Mouse (Mus musculus): ENCODE data around the gene Stard3.

Gene Stard3

DNA sequence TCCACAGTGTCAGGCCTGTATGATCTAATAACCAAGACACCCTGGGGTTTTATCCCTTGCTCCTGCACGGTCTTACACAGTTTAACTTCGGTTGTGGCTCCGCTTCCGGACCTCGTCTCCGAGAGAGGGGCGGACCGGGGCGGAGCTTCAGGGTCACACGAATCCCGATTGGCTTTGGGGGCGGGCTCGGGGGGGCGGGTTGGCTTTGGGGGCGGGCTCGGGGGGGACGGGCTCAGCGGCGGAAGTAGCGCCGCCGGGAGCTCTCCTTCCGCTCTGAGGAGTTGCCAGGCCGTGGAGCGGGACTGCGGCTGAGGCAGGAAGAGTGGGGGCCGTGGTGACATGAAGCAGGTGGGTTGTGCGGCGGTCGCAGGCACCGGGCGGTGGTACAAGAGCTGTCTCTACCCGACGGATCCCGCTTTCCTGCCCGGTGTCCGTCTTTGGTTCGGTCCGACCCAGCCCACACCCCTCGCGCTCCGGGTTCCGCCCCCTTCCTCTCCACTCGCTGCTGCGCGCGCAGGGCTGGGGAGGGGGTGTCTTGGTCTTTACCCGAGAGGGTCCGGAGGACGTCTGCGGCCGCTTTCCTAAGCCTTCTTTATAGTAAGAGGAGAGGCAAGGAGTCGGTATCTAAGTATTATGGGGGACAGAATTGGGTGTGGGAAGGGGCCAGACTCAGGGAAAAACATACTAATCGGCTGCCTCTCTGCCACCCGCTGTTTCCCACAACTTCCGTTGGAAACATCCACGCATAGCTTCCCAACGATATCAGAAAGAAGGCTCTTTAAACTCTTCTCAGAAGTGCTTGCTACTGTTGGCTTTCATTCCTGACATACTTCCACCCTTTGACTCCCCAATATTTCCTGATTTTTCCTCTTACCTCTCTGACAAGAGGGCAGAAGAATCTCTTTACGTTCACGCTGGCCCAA is at the start of gene Stard3:
TSS of gene Stard3 (plus strand) at position 208 of the 923 bp plus-strand sequence.
- in situ Hi-C loops (cut with MseI, MboI), result no loop called here

DNA sequence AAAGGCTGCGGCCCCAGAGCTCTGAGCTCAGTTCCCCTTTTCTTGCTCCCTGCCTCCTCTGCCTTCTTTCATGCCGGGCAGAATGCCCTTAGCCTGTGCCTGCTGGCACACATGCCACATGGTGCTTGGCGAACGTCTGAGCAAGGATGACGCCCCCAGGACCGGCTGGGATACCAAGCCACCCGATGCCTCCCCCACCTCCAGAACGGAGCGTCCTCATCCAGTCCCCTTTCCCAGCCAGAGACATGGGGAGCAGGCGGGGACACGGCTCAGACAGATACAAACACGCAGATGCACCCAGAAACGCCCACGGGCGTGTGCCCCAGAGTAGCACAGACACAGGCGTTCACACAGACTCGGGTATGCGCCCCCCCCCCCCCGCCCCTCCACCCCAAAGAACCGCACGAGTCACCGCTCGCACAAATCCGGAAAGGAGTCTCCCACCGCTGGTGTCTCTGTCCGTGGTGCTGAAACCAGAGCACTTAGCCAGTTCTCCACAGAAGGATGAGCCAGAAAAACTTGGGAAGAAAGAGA is 44.3 kb upstream of the Stard3 start:
- in situ Hi-C loops (cut with MseI, MboI), result no loop called here

DNA sequence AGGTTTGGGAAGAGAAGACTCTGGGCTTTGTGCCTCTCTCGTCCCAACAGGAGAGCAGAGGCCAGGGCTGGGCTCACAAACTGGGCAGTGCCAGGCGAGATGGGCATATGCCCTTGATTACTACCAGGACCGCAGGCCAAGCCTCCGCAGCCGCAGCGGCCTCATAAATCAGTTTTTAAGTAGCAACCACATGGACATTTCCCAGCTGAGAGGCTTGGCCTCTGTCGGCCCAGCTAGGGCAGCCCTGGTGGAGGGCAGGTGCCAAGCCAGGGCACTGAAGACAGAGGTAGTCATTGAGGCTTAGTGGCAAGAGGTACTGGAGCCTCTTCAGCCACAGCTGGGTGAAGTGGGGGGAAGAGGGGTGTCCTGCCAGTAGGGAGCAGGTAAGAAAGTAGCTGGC is 40.7 kb upstream of the Stard3 start:
- in situ Hi-C loops (cut with MseI, MboI), result no loop called here

- in situ Hi-C loops (cut with MseI, MboI), result no loop called here
These were observed 39.6 kb upstream of the Stard3 start for GRCm38 (mm10) chr11:98318421-98319116.

DNA sequence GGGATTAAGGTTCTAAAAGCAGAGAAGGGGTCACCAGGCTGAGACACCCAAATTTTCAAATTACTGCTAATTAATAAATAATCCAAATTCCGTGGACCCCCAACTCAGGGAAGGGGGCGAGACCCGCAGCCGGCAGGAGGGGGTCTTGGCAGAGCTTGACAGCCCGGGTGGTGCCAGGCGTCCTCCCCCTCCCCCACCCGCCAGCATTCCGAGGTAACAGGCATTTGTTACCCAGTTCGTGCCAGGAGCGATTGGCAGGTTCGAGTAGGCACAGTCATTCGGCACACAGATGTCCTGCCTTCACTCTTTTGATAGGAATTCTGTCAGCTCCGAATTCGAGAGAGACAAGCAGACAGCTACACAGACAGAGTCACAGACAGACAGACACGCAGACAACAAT is 39.0 kb upstream of the Stard3 start:
- in situ Hi-C loops (cut with MseI, MboI), result no loop called here

GRCm38 (mm10) chr11:98319544-98319943 is 38.6 kb upstream of the Stard3 start:
- in situ Hi-C loops (cut with MseI, MboI), result no loop called here

DNA sequence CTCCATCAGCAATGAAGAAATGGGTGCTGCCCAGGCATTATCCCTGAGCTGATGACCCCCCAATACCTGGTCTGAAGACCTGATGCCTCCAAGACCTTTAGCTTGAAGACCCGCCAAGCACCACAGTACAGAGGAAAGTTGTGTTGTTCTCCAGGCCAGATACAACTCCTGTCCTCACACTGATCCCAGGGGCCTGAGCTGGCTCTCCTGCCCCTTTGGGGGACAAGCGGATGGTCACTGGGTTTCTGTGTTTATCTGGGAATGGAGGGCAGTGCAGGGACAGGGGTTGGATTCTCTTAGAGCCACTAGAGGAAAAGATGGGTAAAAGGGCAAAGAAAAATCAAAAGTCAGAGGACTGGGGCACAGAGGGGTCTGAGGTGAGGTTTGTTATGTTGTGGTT is 38.2 kb upstream of the Stard3 start:
- in situ Hi-C loops (cut with MseI, MboI), result no loop called here

DNA sequence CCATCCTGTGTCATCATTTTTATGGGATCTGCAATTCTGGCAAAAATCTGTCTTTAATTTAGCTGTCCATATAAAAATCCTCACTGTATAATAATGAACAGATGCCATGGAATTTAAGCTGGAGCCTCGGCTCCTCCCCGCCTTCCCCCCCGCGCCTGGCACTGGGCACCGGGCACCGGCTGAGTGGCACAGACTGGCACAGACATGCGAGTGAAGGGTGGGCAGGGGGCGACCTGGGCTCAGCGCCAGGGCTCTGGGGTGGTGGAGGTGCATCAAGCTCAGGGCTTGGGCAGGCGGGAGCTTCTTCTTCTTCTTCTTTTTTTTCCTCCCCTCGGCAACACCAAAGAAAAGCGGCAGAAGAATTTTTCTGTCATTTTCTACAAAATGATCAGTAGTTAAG is 37.8 kb upstream of the Stard3 start:
- in situ Hi-C loops (cut with MseI, MboI), result no loop called here

GRCm38 (mm10) chr11:98320806-98321676 is 37.1 kb upstream of the Stard3 start:
- in situ Hi-C loops (cut with MseI, MboI), result no loop called here

- in situ Hi-C loops (cut with MseI, MboI), result no loop called here
These were observed 36.5 kb upstream of the Stard3 start for GRCm38 (mm10) chr11:98321677-98322003.

GRCm38 (mm10) chr11:98322159-98322558 is 36.0 kb upstream of the Stard3 start:
- in situ Hi-C loops (cut with MseI, MboI), result no loop called here

- in situ Hi-C loops (cut with MseI, MboI), result no loop called here
These were observed 34.9 kb upstream of the Stard3 start for GRCm38 (mm10) chr11:98323136-98323866.

DNA sequence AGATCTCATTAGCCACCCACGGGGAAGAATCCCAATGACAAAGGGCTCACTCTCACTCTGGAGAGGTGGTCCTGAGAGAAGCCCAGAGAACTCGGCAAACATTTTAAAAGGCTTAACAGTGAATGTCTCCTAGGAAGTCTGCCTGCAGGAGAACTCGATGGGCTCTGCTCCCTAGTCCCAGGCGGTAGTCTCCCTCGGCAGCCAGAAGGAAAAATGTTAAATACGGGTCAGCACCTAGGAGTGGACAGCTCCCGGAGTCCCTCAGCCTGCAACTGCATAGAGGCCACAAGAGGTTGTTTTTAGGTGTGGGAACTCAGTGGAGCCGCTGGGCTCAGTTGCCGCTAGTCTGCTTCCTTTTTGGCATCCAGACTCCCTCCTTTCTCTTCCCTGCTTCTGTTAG is 34.2 kb upstream of the Stard3 start:
- in situ Hi-C loops (cut with MseI, MboI), result no loop called here

GRCm38 (mm10) chr11:98325191-98325820 is 32.9 kb upstream of the Stard3 start:
- in situ Hi-C loops (cut with MseI, MboI), result no loop called here

DNA sequence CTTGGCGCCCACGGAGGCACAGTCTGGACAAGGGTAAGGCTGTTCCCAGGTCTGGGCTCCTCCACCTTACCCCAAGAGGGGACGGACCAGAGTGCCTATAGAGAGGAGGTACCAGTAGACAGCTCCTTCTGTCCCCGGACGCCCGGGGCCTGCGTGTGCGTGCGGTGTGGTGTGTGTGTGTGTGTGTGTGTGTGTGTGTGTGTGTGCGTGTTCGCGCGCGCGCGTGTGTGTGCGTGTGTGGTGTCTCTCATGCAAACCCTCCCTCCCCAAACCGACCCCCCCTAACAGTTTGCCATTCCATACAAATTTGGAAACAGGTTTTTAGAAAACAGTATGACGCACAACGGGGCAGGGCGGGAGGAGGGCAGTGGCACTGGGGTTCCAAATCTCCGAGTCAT is 32.3 kb upstream of the Stard3 start:
- in situ Hi-C loops (cut with MseI, MboI), result no loop called here

DNA sequence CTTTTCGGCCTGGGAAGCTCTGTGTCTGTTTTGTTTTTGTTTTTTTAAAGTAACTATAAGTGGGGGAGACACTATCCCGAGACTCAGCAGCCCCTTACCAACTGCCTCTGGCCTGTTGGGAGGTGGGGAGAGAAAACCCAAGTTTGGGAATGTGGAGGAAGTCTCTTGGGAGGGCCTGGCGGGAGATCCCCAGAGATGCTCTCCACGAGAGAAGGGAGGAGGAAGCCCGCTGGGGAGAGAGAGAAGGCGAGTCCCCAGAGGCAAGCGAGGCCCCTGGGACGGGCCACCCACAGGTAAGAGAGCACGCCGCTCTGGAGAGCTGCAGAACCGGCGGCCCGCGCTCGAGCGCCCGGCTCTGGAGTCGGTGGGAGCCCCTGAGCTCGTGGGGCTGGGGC is 31.4 kb upstream of the Stard3 start:
- in situ Hi-C loops (cut with MseI, MboI), result no loop called here

DNA sequence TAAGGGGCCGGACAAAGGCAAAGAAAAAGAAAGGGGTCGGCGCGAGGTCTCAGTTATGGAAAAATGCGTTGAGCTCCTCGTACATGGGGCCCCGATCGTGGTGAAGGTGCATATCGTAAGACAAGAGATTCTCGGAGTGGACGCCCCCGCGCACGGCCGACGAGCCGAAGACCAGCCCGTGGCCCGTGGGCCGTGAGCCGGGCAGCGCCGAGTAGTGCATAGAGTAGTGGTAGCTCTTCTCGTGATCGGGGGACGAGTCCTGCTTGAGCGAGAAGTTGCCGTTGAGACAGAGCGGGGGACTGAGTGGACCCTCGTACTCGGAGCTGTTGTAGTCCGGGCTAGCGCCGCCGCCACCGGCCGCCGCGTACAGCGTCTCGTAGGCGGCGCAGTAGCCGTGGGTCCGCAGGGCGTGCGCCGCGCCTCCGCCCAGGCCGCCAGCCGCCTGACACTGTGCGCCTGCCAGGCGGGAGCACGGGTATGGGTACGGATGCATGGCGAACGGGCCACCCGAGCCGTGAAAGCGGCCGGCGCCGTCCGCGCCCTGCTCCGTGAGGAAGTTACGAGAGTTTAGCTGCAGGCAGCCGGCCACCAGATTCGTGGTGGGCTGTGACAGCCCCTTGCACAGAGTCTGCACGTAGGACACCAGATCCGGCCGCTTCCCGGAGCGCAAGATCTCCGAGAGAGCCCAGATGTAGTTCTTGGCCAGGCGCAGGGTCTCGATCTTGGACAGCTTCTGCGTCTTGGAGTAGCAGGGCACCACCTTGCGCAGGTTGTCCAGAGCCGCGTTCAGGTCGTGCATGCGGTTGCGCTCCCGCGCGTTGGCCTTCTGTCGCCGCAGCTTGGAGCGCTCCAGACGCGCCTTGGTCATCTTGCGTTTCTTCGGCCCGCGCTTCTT is 30.8 kb upstream of the Stard3 start:
- in situ Hi-C loops (cut with MseI, MboI), result no loop called here

- in situ Hi-C loops (cut with MseI, MboI), result no loop called here
These were observed 30.2 kb upstream of the Stard3 start for GRCm38 (mm10) chr11:98328031-98328370.

DNA sequence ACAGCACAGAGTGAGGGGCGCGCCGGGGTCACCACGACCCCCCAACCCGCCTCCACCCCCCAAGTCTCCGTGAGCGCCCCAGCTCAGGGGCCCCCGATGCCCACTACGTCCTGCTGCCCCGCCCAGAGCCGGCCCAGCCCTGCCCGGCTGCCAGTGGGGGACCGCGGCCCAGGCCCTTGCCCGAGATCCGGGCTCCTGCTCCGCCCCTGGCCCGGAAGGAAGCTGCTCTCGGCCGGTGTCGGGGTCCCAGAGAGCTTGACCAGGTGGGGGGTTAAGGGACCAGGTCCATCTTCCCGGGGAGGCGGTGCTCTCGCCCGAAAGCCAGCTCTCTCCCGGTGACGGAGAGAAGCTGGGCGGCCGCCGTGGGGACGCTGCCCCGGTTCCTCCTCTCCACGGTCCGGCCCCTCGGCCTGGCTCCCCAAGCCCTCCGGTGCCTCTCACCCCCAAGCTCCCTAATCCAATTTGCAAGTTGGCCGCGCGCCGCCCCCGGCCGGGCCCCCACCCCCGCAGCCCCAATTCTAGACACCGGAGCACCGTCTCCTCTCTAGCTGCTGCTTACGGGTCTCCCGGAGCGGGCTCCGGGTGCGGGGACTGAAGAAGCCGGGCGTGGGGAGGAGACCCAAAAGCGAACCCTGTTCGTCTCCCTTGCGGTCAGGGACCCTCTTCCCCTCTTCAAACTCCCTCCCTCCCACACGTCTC is 29.6 kb upstream of the Stard3 start:
- in situ Hi-C loops (cut with MseI, MboI), result no loop called here
